Mouse (Mus musculus) heart, adult 2 months (tissue): ENCODE measurements around the gene Pgk1. TPM values are rescaled to one million over a fixed set of nuclear protein-coding genes. Genes with fewer than 3 reads are reported as not detected.

Experiments used
- DNase-seq, 2 experiments: peaks; one replicate each; pipeline ENCODE4 v3.0.0; 2021
- H3K27ac ChIP-seq: fragments of 200-600 bp; 2 replicates; pipeline ENCODE4 v1.8.1; 2022
- H3K27me3 ChIP-seq: fragments of 200-500 bp; 2 replicates; pipeline ENCODE4 v1.6.1; 2012; ENCODE audit warnings: mild to moderate bottlenecking, low read length, inconsistent platforms, mixed read lengths; ENCODE audit not compliant: control insufficient read depth, insufficient read depth
- H3K36me3 ChIP-seq: fragments of 200-500 bp; 2 replicates; pipeline ENCODE4 v1.6.1; 2012; ENCODE audit warnings: low read length, inconsistent platforms; ENCODE audit not compliant: control insufficient read depth, insufficient read depth
- H3K4me1 ChIP-seq: fragments of 200-500 bp; 2 replicates; pipeline ENCODE4 v1.6.1; 2011; ENCODE audit warnings: low read length; ENCODE audit not compliant: control insufficient read depth, insufficient read depth
- H3K4me3 ChIP-seq: fragments of 200-600 bp; 2 replicates; pipeline ENCODE4 v1.8.1; 2022
- H3K79me2 ChIP-seq: fragments of 200-500 bp; replicated peaks from 2 replicates; pipeline ENCODE4 v1.6.1; 2012; ENCODE audit warnings: mild to moderate bottlenecking, inconsistent platforms, low read length, moderate library complexity, mixed read lengths; ENCODE audit not compliant: control insufficient read depth, insufficient read depth
- H3K9ac ChIP-seq: fragments of 200-500 bp; 2 replicates; pipeline ENCODE4 v1.6.1; 2012; ENCODE audit warnings: low read depth, mild to moderate bottlenecking, control low read depth, inconsistent platforms, low read length, mixed read lengths
- CTCF ChIP-seq: fragments of 200-600 bp; IDR thresholded peaks from 2 replicates; pipeline ENCODE4 v1.8.1; 2022; ENCODE audit warnings: antibody characterized with exemption, mild to moderate bottlenecking, moderate library complexity
- EP300 ChIP-seq: fragments of 200-500 bp; IDR thresholded peaks from 2 replicates; pipeline ENCODE4 v1.6.1; 2011; ENCODE audit warnings: low read depth, low read length, control low read depth; ENCODE audit not compliant: insufficient read depth
- POLR2A ChIP-seq: fragments of 200-500 bp; IDR thresholded peaks from 2 replicates; pipeline ENCODE4 v1.6.1; 2011; ENCODE audit warnings: mild to moderate bottlenecking, low read depth, low read length, control low read depth; ENCODE audit not compliant: insufficient read depth
- WGBS: fragments of 180-500 bp; shearing (Covaris S2); methylation state at CpG from one replicate; pipeline ENCODE4 v1.1.7; 2018; 5-methylcytosine and 5-hydroxymethylcytosine counted together
- intact Hi-C: fragments of 180-260 bp; cut with DNase I; formaldehyde crosslinking; loops from one replicate; pipeline ENCODE4 v1.15.1; 2025
- long read RNA-seq: library from polyadenylated mRNA; stranded (forward); transcript quantifications from one replicate; pipeline ENCODE4 v2.0.0, GENCODE M21; 2021
- polyA plus RNA-seq: library from polyadenylated mRNA; depleted of rRNA; stranded (reverse); fragments of >200 nt; gene quantifications from 2 replicates; pipeline ENCODE4 v1.2.3, GENCODE M21; 2012; rRNA removed
- total RNA-seq, 2 experiments: library from RNA; stranded (reverse); gene quantifications; 2 replicates each; pipeline ENCODE4 v1.2.3; 2021

The Pgk1 gene
- total RNA-seq: 100 to 1,000 TPM; 424 to 456 TPM
- polyA plus RNA-seq: 237 and 484 TPM in 2 replicates
- long read RNA-seq, transcript Pgk1-201 (11 exons, 1,825 nt): major isoform, 143 of 153 reads
- long read RNA-seq, partial matches to known transcripts: 10 of 153 reads
- long read RNA-seq, other reads (novel, unspliced or antisense): 0 of 153 reads

DNA sequence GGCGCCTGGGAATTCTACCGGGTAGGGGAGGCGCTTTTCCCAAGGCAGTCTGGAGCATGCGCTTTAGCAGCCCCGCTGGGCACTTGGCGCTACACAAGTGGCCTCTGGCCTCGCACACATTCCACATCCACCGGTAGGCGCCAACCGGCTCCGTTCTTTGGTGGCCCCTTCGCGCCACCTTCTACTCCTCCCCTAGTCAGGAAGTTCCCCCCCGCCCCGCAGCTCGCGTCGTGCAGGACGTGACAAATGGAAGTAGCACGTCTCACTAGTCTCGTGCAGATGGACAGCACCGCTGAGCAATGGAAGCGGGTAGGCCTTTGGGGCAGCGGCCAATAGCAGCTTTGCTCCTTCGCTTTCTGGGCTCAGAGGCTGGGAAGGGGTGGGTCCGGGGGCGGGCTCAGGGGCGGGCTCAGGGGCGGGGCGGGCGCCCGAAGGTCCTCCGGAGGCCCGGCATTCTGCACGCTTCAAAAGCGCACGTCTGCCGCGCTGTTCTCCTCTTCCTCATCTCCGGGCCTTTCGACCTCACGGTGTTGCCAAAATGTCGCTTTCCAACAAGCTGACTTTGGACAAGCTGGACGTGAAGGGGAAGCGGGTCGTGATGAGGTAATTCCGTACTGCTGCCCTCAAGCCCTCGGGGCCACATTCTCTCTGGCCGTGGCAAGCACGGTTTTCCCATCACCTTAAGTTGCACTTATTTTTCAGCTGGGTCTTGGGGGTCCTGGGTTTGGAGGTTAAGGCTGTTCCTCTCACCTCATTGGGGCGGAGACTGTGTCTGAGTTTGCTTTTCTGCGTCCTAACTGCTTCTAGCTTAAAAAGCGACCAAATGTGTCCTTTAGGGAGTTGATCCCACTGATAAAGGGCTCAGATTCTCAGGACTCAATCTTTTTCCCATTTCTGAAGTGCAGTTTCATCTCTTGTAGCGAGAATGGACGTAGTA, at the start of gene Pgk1:
TSS of gene Pgk1 (plus strand) at position 388 of the 937 bp plus-strand sequence.
- peak; percentile 80 to 94 for DNase-seq
- Histone ChIP-seq H3K27ac (peak within 1 kb of the TSS; percentile 84), H3K4me1 (peaks cover 6% of the 10 kb centered on the region), H3K79me2 (no peaks in the 10 kb centered on the region; the same call in 1 of the 2 replicates), H3K4me3 (peak within 1 kb of the TSS; percentile 51), H3K9ac (peak within 1 kb of the TSS; percentile 35), H3K36me3 (peaks cover 14% of the 10 kb centered on the region), H3K27me3 (no peaks in the 10 kb centered on the region)
- TF ChIP-seq CTCF (peak; percentile 38), EP300 (0 out of 2 replicates have a peak, but pooled peaks have one; percentile 32), POLR2A (peak; percentile 59)
- intact Hi-C loops: loop anchor here (5.0 to 10.0 kb wide), 2 partner anchors 160 to 262 kb away; partner anchors contain the start of genes Atp7a and Atrx
- 10% methylated on average over 55 of the region's 55 CpGs for WGBS

DNA sequence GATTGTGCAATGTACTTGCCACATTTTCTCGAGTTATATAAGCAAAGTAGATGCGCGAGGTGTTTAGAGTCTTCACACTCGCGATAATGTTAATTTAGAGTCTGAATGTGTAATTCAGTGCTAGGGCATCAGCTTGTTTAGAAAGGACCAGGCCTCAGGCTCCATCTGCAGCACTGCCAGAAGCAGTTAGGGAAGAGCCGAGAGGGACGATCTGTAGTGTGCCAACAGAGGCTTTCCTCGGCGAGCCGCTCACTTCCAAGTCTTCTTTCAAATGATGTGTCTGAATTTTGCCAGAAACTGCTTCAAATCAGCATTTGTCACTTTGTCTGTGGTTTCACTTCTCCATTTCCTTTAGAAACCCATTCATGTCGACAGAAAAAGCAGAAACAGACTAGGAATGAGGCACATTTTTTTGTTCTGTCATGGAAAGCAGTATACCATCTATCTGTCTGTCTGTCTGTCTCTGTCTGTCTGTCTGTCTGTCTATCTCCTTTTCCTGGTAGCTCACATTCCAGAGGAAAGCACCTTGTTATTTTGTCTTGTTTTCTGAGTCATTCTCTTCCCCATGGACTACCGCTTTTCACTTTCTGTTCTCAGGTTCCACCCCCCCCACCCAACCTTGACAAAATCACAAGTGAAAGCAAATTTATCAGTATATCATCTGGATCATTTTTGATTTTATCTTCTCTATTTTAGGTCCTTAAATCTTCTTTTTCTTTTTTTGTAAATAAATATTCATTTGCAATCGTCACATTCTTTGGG, 47.4 kb upstream of the Pgk1 start:
- no peaks in the 10 kb centered on the region for H3K36me3 ChIP-seq
- DNase-seq: peak in 1 of 2 experiments; percentile 5
- no peak overlapping the region for H3K9ac ChIP-seq
- H3K27me3 ChIP-seq: no peaks in the 10 kb centered on the region
- no peak overlapping the region for H3K4me3 ChIP-seq
- 71% methylated on average over 13 of the region's 13 CpGs for WGBS
- no peaks in the 10 kb centered on the region; the same call in none of the 2 replicates for H3K4me1 ChIP-seq
- H3K27ac ChIP-seq: no peak overlapping the region
- no peak for TF ChIP-seq EP300
- H3K79me2 ChIP-seq: no peaks in the 10 kb centered on the region
- intact Hi-C loops: no loop called here

DNA sequence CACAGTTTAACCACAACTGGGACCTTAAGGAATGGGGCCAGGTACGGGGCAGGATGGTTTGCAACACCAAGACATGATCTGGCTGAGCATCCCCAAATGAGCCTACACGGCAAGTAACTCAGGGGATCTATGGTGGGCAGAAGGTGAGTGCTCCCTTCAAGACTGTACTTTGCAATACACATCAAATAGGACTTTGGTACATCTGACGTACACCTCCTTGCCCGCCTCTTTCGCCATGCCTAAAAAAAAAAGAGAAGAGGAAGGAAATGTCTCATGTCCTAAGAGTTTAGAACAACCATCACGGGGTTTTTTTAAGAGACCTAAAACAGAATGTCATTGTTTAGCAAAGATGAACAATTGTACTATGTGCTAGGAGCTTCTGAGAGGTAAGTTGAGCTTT, 44.0 kb upstream of the Pgk1 start, which contains the start of gene Tlr13:
TSS of gene Tlr13 (plus strand) at position 269 of the 400 bp plus-strand sequence.
- intact Hi-C loops: no loop called here
- Histone ChIP-seq H3K4me3 (no peak within 1 kb of the TSS), H3K79me2 (no peaks in the 10 kb centered on the region), H3K4me1 (no peaks in the 10 kb centered on the region; the same call in 1 of the 2 replicates), H3K9ac (no peak within 1 kb of the TSS), H3K36me3 (no peaks in the 10 kb centered on the region), H3K27ac (no peak within 1 kb of the TSS), H3K27me3 (no peaks in the 10 kb centered on the region)
- TF ChIP-seq EP300: no peak
- no peak for TF ChIP-seq CTCF
- no peak for TF ChIP-seq POLR2A
- WGBS: 73% methylated on average over 6 of the region's 6 CpGs
- DNase-seq: no peak

DNA sequence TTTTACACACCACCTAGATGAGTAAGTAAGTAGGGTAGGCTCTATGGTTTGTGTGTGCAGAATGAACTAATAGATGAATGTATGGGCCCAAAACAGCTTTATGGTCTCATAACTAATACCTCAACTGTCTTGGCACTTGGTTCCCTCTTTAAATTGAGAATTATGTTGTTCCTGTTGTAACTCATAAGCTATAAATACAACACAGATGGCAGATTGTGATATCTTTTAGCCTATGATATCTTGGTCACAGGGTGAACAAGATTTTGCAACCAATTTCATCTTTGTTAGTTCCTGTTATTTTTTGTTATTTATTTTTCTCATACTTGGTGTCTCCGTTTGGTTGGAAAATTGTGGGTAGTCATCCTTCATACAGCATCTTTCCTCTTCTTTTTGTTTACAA, 38.7 kb upstream of the Pgk1 start:
- TF ChIP-seq POLR2A (no peak), EP300 (no peak), CTCF (no peak)
- no peak overlapping the region for H3K4me3 ChIP-seq
- no peaks in the 10 kb centered on the region for H3K79me2 ChIP-seq
- no peaks in the 10 kb centered on the region for H3K27me3 ChIP-seq
- no peak overlapping the region for H3K9ac ChIP-seq
- no peaks in the 10 kb centered on the region for H3K36me3 ChIP-seq
- no peaks in the 10 kb centered on the region for H3K4me1 ChIP-seq
- H3K27ac ChIP-seq: no peak overlapping the region
- intact Hi-C loops: no loop called here
- 71% methylated on average over 1 of the region's 1 CpGs for WGBS
- DNase-seq: no peak

DNA sequence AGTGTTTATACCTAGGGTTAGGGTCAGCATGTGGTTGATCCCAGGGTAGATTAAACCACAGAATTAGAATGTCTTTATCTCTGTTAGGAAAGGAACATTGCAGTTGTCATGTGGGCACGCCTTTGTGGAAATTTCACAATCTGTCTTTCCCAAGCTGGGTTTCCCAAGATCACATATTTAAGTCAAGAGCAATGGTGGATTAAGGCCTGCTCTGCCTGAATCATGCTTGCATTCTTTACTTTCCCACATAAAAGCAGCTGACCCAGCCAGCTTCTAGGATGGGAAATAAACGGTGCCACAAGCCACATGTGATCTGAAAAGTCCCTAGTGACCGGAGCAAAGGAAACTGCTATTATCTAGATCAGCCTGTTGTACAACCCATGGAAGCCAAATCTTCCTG, 37.4 kb upstream of the Pgk1 start:
- no peak overlapping the region for H3K4me3 ChIP-seq
- H3K79me2 ChIP-seq: no peaks in the 10 kb centered on the region
- no peak overlapping the region for H3K9ac ChIP-seq
- TF ChIP-seq EP300 (no peak), POLR2A (no peak), CTCF (no peak)
- no peak overlapping the region for H3K27ac ChIP-seq
- H3K4me1 ChIP-seq: no peaks in the 10 kb centered on the region
- DNase-seq: no peak
- no peaks in the 10 kb centered on the region for H3K27me3 ChIP-seq
- no peaks in the 10 kb centered on the region for H3K36me3 ChIP-seq
- intact Hi-C loops: no loop called here
- 70% methylated on average over 3 of the region's 3 CpGs for WGBS
